Mouse (Mus musculus) heart, embryonic 15.5 days (tissue): ENCODE measurements around the gene Uxs1. TPM values are rescaled to one million over a fixed set of nuclear protein-coding genes. Genes with fewer than 3 reads are reported as not detected.
A peak's percentile ranks its signal among the peaks of the same experiment; 100 is the strongest.

Source experiments
- ATAC-seq: fragments of 200-750 bp; cut with Nextera tagmentation; replicated peaks from 2 replicates; pipeline ENCODE4 v1.8.0; 2017; ENCODE audit warnings: low read depth, moderate TSS enrichment; ENCODE audit not compliant: insufficient number of reproducible peaks, insufficient read depth, low FRiP score
- H3K27ac ChIP-seq: fragments of 300-500 bp; sonication (generic); 2 replicates; pipeline ENCODE4 v1.5.1; 2015; ENCODE audit warnings: mild to moderate bottlenecking, inconsistent platforms
- H3K27me3 ChIP-seq: fragments of 300-500 bp; sonication (generic); 2 replicates; pipeline ENCODE4 v1.6.1; 2015; ENCODE audit warnings: inconsistent platforms
- H3K36me3 ChIP-seq: fragments of 300-500 bp; sonication (generic); 2 replicates; pipeline ENCODE4 v1.6.1; 2015; ENCODE audit warnings: mild to moderate bottlenecking, inconsistent platforms
- H3K4me1 ChIP-seq: fragments of 300-500 bp; sonication (generic); replicated peaks from 2 replicates; pipeline ENCODE4 v1.6.1; 2015; ENCODE audit warnings: inconsistent platforms
- H3K4me2 ChIP-seq: fragments of 300-500 bp; sonication (generic); 2 replicates; pipeline ENCODE4 v1.6.1; 2015; ENCODE audit warnings: inconsistent platforms, mild to moderate bottlenecking, moderate library complexity
- H3K4me3 ChIP-seq: fragments of 300-500 bp; sonication (generic); 2 replicates; pipeline ENCODE4 v1.5.1; 2015; ENCODE audit warnings: mild to moderate bottlenecking, inconsistent platforms
- H3K9ac ChIP-seq: fragments of 300-500 bp; sonication (generic); 2 replicates; pipeline ENCODE4 v1.6.1; 2015; ENCODE audit warnings: mild to moderate bottlenecking, inconsistent platforms
- H3K9me3 ChIP-seq: fragments of 300-500 bp; sonication (generic); replicated peaks from 2 replicates; pipeline ENCODE4 v1.6.1; 2016; ENCODE audit warnings: inconsistent platforms
- WGBS: fragments of 180-500 bp; shearing (Covaris S2); methylation state at CpG from one replicate; pipeline ENCODE4 v1.1.7; 2015; ENCODE audit warnings: mixed read lengths; 5-methylcytosine and 5-hydroxymethylcytosine counted together
- polyA plus RNA-seq: library from polyadenylated mRNA; unstranded; fragments of >200 nt; fragmentation: Nextera tagmentation; extraction: Ambion mirVana; gene quantifications from 2 replicates; pipeline ENCODE4 v1.2.1, GENCODE M21; 2015

Gene Uxs1
- polyA plus RNA-seq, 1 experiment from 2014 or later = 12.9 TPM

DNA sequence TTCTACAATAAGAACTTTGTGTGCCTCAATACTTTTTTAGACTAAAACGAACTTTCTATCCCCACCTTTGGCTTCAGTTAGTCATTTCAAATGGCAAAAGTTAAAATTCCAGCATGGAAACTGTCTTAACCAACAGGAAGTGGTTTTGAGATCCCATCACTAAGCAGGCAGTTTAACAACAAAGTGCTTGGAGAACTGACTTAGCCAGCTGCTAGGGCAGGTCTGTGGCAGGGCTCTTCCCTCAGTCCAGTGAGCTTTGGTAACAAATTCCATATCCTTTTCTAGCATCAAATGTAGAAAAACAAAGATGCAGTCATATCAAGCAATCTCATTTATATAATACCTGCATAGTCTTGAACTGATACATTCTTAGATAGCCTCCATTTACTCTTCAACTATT lies 105.1 kb downstream of the Uxs1 start:
- H3K9ac ChIP-seq = no peak overlapping the region
- H3K27ac ChIP-seq = no peak overlapping the region
- WGBS = 61% methylated on average over 1 of the region's 1 CpGs
- H3K36me3 ChIP-seq = no peaks in the 10 kb centered on the region
- H3K4me3 ChIP-seq = no peak overlapping the region
- H3K4me1 ChIP-seq = no peaks in the 10 kb centered on the region
- ATAC-seq = no peak
- H3K9me3 ChIP-seq = no peaks in the 10 kb centered on the region
- no peak overlapping the region for H3K4me2 ChIP-seq
- H3K27me3 ChIP-seq = no peaks in the 10 kb centered on the region

DNA sequence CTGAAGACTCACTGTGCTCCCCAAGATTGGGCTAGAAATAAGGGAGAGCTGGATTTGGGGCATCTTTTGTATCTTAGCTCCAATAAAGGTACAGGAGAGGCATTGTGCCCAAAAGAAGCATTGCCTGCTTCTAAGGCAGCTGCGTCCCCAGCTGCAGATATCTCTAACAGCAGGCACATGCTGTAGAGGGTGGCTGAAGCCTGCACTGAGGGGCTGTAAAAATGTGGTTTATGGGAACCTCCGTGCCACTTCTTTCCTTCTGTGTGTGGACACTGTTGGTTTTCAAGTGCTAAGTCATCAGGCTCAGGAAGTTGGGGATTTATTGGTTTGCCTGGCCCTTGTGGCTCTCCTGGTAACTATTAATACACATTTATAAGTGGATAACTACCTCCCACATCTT lies 108.8 kb downstream of the Uxs1 start:
- Histone ChIP-seq H3K4me2 (no peak overlapping the region), H3K9ac (no peak overlapping the region), H3K4me1 (peaks cover 9% of the 10 kb centered on the region), H3K27me3 (no peaks in the 10 kb centered on the region), H3K36me3 (no peaks in the 10 kb centered on the region), H3K4me3 (no peak overlapping the region), H3K9me3 (no peaks in the 10 kb centered on the region), H3K27ac (no peak overlapping the region)
- WGBS = 59% methylated on average over 2 of the region's 2 CpGs
- ATAC-seq = no peak

DNA sequence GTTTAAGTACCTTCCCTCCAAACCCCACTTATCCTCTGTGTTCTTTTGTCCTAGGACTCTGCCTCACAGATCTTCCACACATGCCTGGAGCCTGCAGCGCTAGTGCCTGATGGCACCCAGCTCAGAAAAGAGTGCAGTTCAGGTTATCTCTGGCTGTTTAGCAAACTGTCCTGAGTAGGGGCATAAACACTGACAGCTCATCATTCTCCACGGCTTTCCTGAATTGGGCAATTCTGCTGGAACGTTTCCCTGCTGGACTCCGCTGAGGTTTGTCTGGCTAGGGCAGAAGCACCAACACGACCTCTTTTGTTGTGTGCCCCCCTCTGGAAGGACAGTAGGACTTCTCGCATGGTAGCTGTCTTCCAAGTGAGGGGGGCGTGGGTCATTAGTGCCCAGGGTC lies 109.6 kb downstream of the Uxs1 start:
- Histone ChIP-seq H3K4me2 (no peak overlapping the region), H3K27me3 (no peaks in the 10 kb centered on the region), H3K9ac (no peak overlapping the region), H3K9me3 (no peaks in the 10 kb centered on the region), H3K27ac (no peak overlapping the region), H3K4me1 (peaks cover 9% of the 10 kb centered on the region), H3K36me3 (no peaks in the 10 kb centered on the region), H3K4me3 (no peak overlapping the region)
- no peak for ATAC-seq
- WGBS = 69% methylated on average over 7 of the region's 7 CpGs

DNA sequence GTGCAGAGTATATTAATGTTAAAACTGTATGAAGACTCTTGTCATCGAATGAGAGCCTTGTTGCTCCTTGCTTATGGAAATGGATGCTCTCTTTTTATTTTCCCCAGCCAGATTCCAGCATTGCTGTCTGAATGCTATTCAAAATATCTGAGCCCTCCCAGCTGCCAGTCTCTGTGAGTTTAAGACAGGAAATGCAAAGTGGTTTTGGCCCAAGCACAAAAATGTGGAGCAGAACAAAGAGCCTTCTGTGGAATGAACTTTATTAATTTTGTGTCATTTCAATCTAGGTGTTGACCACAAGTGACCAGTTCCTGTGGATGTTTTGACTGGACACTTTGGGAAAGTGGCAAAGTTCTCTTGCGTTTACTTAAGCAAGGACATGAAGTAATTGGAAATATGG lies 112.8 kb downstream of the Uxs1 start:
- Histone ChIP-seq H3K36me3 (no peaks in the 10 kb centered on the region), H3K27ac (peak overlapping the region; percentile 26; the same call in 1 of the 2 replicates), H3K9ac (no peak overlapping the region), H3K9me3 (no peaks in the 10 kb centered on the region), H3K4me1 (peaks cover 9% of the 10 kb centered on the region), H3K4me2 (no peak overlapping the region), H3K27me3 (no peaks in the 10 kb centered on the region), H3K4me3 (no peak overlapping the region)
- 63% methylated on average over 2 of the region's 2 CpGs for WGBS
- ATAC-seq = no peak

DNA sequence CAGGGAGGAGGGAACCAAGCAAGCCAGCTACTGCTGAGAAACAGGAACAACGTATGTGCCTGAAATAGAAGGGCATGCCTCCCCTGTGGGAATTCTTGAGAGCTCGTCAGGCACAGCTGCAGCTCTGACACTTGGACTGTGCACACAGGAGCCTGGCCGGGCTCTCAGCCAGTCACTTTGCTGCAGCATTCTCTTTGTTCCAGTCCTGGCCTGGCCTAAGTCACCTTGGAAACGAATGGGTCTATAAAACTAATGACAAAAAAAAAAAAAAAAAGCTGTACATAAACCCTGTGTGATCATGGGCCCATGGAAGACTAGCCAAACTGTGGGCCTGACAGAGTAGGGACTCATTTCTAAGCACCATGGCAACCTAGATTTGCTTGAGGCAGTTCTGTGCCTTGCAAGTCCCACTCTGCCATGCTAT lies 129.0 kb downstream of the Uxs1 start:
- 8% methylated on average over 4 of the region's 4 CpGs for WGBS
- Histone ChIP-seq H3K4me3 (no peak overlapping the region), H3K36me3 (no peaks in the 10 kb centered on the region), H3K9me3 (no peaks in the 10 kb centered on the region), H3K27me3 (no peaks in the 10 kb centered on the region), H3K4me1 (peaks cover 29% of the 10 kb centered on the region), H3K27ac (peak overlapping the region; percentile 88), H3K9ac (no peak overlapping the region), H3K4me2 (peak overlapping the region; percentile 21; the same call in 1 of the 2 replicates)
- ATAC-seq = peak; percentile 89

Other genes with a start within 250 kb of the Uxs1 start
- 15.8 and 28.5 TPM in 2 replicates for gene 1500015O10Rik, start 97.2 kb downstream of the Uxs1 start, polyA plus RNA-seq
- 43.9 and 45.1 TPM in 2 replicates for gene Tpp2, start 105.8 kb upstream of the Uxs1 start, polyA plus RNA-seq
- 0.14 and 0.44 TPM in 2 replicates for gene Mettl21c, start 192.2 kb upstream of the Uxs1 start, polyA plus RNA-seq
- gene Gm8251, start 234.1 kb upstream of the Uxs1 start, polyA plus RNA-seq = 0.03 TPM in 1 of 2 replicates, not detected in the other